Mouse (Mus musculus) CH12.LX (cell line): ENCODE data around the gene Dzip1l. TPM values are rescaled to one million over a fixed set of nuclear protein-coding genes. Genes with fewer than 3 reads are reported as not detected.
"Not testable (repeated sequence)": the region's sequence is repeated elsewhere in the genome, so short reads cannot be mapped to it uniquely, and the experiment has no call there.

Source experiments
- DNase-seq: peaks from one replicate; pipeline ENCODE4 v3.0.0-alpha.2; 2013; ENCODE audit errors: extremely low read depth
- H3K27ac ChIP-seq: 2 replicates; pipeline ENCODE4 v1.5.1; 2012; ENCODE audit warnings: low read depth, mild to moderate bottlenecking, control low read depth, moderate library complexity; ENCODE audit not compliant: insufficient read depth
- H3K27me3 ChIP-seq: replicated peaks from 2 replicates; pipeline ENCODE3; 2012; ENCODE audit warnings: inconsistent platforms
- H3K36me3 ChIP-seq, 2 experiments: replicated peaks in 1 of 2; 2 replicates each; pipeline versions ENCODE3 to v1.6.1; 2012; ENCODE audit warnings: inconsistent platforms in 1 of 2, low read length in 1 of 2, mild to moderate bottlenecking in 1 of 2, mixed read lengths in 1 of 2, moderate library complexity in 1 of 2; ENCODE audit not compliant: control insufficient read depth in 1 of 2, insufficient read depth in 1 of 2
- H3K4me1 ChIP-seq, 2 experiments: 2 replicates each; pipeline ENCODE4 v1.6.1; 2012; ENCODE audit warnings: inconsistent platforms in 1 of 2, moderate library complexity in 1 of 2; ENCODE audit not compliant: insufficient read depth in 2 of 2, control insufficient read depth in 1 of 2
- H3K4me2 ChIP-seq: 2 replicates; pipeline ENCODE4 v1.6.1; 2012; ENCODE audit warnings: low read depth, mild to moderate bottlenecking, control low read depth; ENCODE audit not compliant: poor library complexity, insufficient read depth, severe bottlenecking
- H3K4me3 ChIP-seq, 3 experiments: fragments of 150-350 bp in 1 of 3; sonication (generic) in 1 of 3; replicated peaks in 1 of 3; 2 replicates each; pipeline versions ENCODE3 to v1.5.1; 2011 to 2012; ENCODE audit warnings: low read depth in 2 of 3, low read length in 2 of 3, mild to moderate bottlenecking in 2 of 3, moderate library complexity in 2 of 3, control low read depth in 1 of 3, improper control_type of control experiment in 1 of 3, inconsistent platforms in 1 of 3, mixed read lengths in 1 of 3; ENCODE audit not compliant: poor library complexity in 1 of 3
- H3K79me2 ChIP-seq: replicated peaks from 2 replicates; pipeline ENCODE4 v1.6.1; 2012; ENCODE audit warnings: mild to moderate bottlenecking, moderate library complexity; ENCODE audit not compliant: control insufficient read depth, poor library complexity, insufficient read depth, severe bottlenecking; ENCODE audit errors: extremely low read depth
- H3K9ac ChIP-seq: 2 replicates; pipeline ENCODE4 v1.6.1; 2012; ENCODE audit warnings: low read depth, mild to moderate bottlenecking, control low read depth, moderate library complexity; ENCODE audit not compliant: insufficient read depth
- H3K9me3 ChIP-seq: replicated peaks from 2 replicates; pipeline ENCODE3; 2012; ENCODE audit warnings: low read length, inconsistent platforms, mixed read lengths
- CHD2 ChIP-seq: IDR thresholded peaks from 2 replicates; pipeline ENCODE4 v1.6.1; 2011; ENCODE audit warnings: low read length, improper control_type of control experiment
- CTCF ChIP-seq, 2 experiments: IDR thresholded peaks in 1 of 2; conservative IDR thresholded peaks in 1 of 2; 2 replicates each; pipeline ENCODE4 v1.5.1; 2011 to 2012; ENCODE audit warnings: low read depth in 2 of 2, low read length in 2 of 2, improper control_type of control experiment in 1 of 2, inconsistent platforms in 1 of 2, mild to moderate bottlenecking in 1 of 2, moderate library complexity in 1 of 2
- ELF1 ChIP-seq: IDR thresholded peaks from 2 replicates; pipeline ENCODE4 v1.6.1; 2014; ENCODE audit warnings: low read depth, mild to moderate bottlenecking, inconsistent platforms, low read length, improper control_type of control experiment
- EP300 ChIP-seq: IDR thresholded peaks from 2 replicates; pipeline ENCODE4 v1.6.1; 2011; ENCODE audit warnings: low read length, improper control_type of control experiment
- ETS1 ChIP-seq: conservative IDR thresholded peaks from 2 replicates; pipeline ENCODE4 v1.6.1; 2012; ENCODE audit warnings: low read depth, mild to moderate bottlenecking, inconsistent platforms, low read length, improper control_type of control experiment, moderate library complexity
- GABPA ChIP-seq: IDR thresholded peaks from 2 replicates; pipeline ENCODE4 v1.6.1; 2012; ENCODE audit warnings: low read depth, low read length, improper control_type of control experiment, inconsistent platforms; ENCODE audit not compliant: insufficient replicate concordance
- JUN ChIP-seq: IDR thresholded peaks from 2 replicates; pipeline ENCODE4 v1.6.1; 2011; ENCODE audit warnings: low read depth, mild to moderate bottlenecking, low read length, improper control_type of control experiment, moderate library complexity; ENCODE audit not compliant: insufficient read depth
- KAT2A ChIP-seq: IDR thresholded peaks from 2 replicates; pipeline ENCODE4 v1.6.1; 2012; ENCODE audit warnings: low read length, improper control_type of control experiment, inconsistent platforms; ENCODE audit not compliant: insufficient replicate concordance
- MAZ ChIP-seq: IDR thresholded peaks from 2 replicates; pipeline ENCODE4 v1.6.1; 2012; ENCODE audit warnings: low read depth, mild to moderate bottlenecking, inconsistent platforms, low read length, improper control_type of control experiment, moderate library complexity
- MXI1 ChIP-seq: IDR thresholded peaks from 2 replicates; pipeline ENCODE4 v1.6.1; 2011; ENCODE audit warnings: mild to moderate bottlenecking, low read depth, low read length, improper control_type of control experiment
- MYC ChIP-seq: IDR thresholded peaks from 2 replicates; pipeline ENCODE4 v1.6.1; 2011; ENCODE audit warnings: low read depth, mild to moderate bottlenecking, improper control_type of control experiment, low read length
- NELFE ChIP-seq: IDR thresholded peaks from 2 replicates; pipeline ENCODE4 v1.6.1; 2011; ENCODE audit warnings: low read depth, low read length, improper control_type of control experiment
- NRF1 ChIP-seq: IDR thresholded peaks from 2 replicates; pipeline ENCODE4 v1.6.1; 2014; ENCODE audit warnings: low read depth, mild to moderate bottlenecking, inconsistent platforms, low read length, improper control_type of control experiment, moderate library complexity
- PAX5 ChIP-seq: IDR thresholded peaks from 2 replicates; pipeline ENCODE4 v1.6.1; 2012; ENCODE audit warnings: low read length, inconsistent platforms, mixed read lengths
- POLR2A ChIP-seq: IDR thresholded peaks from 2 replicates; pipeline ENCODE4 v1.6.1; 2011; ENCODE audit warnings: low read depth, mild to moderate bottlenecking, improper control_type of control experiment, low read length
- RAD21 ChIP-seq: IDR thresholded peaks from 2 replicates; pipeline ENCODE4 v1.6.1; 2011; ENCODE audit warnings: low read depth, mild to moderate bottlenecking, low read length, improper control_type of control experiment, moderate library complexity
- SIN3A ChIP-seq: IDR thresholded peaks from 2 replicates; pipeline ENCODE4 v1.6.1; 2012; ENCODE audit warnings: low read length, improper control_type of control experiment, inconsistent platforms
- SMC3 ChIP-seq: IDR thresholded peaks from 2 replicates; pipeline ENCODE4 v1.6.1; 2011; ENCODE audit warnings: low read depth, low read length, improper control_type of control experiment
- TCF12 ChIP-seq: IDR thresholded peaks from 2 replicates; pipeline ENCODE4 v1.6.1; 2014; ENCODE audit warnings: low read depth, mild to moderate bottlenecking, inconsistent platforms, low read length, improper control_type of control experiment
- UBTF ChIP-seq: IDR thresholded peaks from 2 replicates; pipeline ENCODE4 v1.6.1; 2012; ENCODE audit warnings: low read depth, mild to moderate bottlenecking, inconsistent platforms, low read length, improper control_type of control experiment, moderate library complexity
- USF1 ChIP-seq: IDR thresholded peaks from 2 replicates; pipeline ENCODE4 v1.6.1; 2014; ENCODE audit warnings: low read depth, mild to moderate bottlenecking, inconsistent platforms, low read length, improper control_type of control experiment
- USF2 ChIP-seq: conservative IDR thresholded peaks from 2 replicates; pipeline ENCODE4 v1.6.1; 2011; ENCODE audit warnings: low read depth, low read length, improper control_type of control experiment
- ZC3H11A ChIP-seq: IDR thresholded peaks from 2 replicates; pipeline ENCODE4 v1.6.1; 2012; ENCODE audit warnings: low read depth, mild to moderate bottlenecking, inconsistent platforms, low read length, improper control_type of control experiment
- ZKSCAN1 ChIP-seq: IDR thresholded peaks from 2 replicates; pipeline ENCODE4 v1.6.1; 2012; ENCODE audit warnings: low read depth, inconsistent platforms, low read length, improper control_type of control experiment, borderline replicate concordance
- ZMIZ1 ChIP-seq: IDR thresholded peaks from 2 replicates; pipeline ENCODE4 v1.6.1; 2012; ENCODE audit warnings: low read depth, mild to moderate bottlenecking, inconsistent platforms, low read length, improper control_type of control experiment
- dilution Hi-C: fragments of 300-500 bp; cut with MboI; formaldehyde crosslinking; loops from 2 replicates; pipeline ENCODE4 v1.14.3; 2020; ENCODE audit warnings: low sequenced_read_pairs; ENCODE audit not compliant: extremely low pct_unique_long_range_greater_than_20kb, extremely low pct_ligation_motif_present
- in situ Hi-C: fragments of 300-500 bp; cut with MboI; formaldehyde crosslinking; loops from 3 replicates; pipeline ENCODE4 v1.14.3; 2019; ENCODE audit warnings: low sequenced_read_pairs, low pct_ligation_motif_present, low pct_unique_long_range_greater_than_20kb, mixed read lengths
- polyA plus RNA-seq: library from polyadenylated mRNA; unstranded; fragments of >175 nt; gene quantifications from 2 replicates; pipeline ENCODE4 v1.2.1, GENCODE M21; 2012; ENCODE audit warnings: low read depth; ENCODE audit not compliant: insufficient read length
- total RNA-seq, 2 experiments: library from RNA; depleted of rRNA; stranded (reverse); fragments of 300-350 nt in 1 of 2; fragments of >200 nt in 1 of 2; gene quantifications; 2 replicates each; pipeline ENCODE4 v1.2.3; 2012 to 2014

Dzip1l gene
- total and polyA plus RNA-seq, 3 experiments = not detected

DNA sequence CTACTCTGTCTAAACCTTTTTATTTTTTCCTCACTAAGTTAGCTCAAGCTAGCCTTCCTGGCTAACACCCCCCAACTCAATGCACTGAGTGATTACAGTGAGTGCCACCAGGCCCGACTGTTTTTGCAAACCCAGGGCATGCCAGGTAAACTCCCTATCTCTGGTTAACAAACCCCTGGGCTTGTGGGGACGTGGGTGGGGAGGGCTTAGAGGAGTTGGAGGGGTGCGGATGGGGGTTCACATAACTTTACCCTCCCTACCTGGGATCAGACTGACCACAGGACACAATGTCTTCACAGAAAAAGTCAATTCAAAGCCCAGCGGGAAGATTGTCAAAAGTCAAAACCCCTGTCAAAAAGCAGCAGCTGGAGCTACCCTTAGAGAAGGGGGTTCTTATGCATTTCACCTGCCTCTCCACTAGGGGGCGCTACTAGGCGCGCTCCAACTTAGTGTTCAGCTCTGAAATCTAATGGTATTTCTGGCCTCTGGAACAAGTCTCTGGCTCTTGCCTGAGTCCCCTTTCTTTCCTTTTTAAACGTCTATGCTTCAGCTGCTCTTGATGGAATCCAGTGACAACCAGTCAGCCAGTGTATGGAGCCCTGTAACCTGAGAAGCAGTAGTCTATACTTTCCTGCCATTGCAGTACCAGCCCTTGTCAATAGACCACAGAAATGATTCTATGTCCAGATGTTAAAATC is 41.6 kb upstream of the Dzip1l start:
- peaks cover 15 to 28% of the 10 kb centered on the region in 2 experiments for H3K36me3 ChIP-seq
- H3K27ac ChIP-seq = no peak overlapping the region
- TF ChIP-seq NRF1 (no peak), ZMIZ1 (no peak), ETS1 (no peak), USF1 (no peak), CTCF (conservative IDR thresholded peaks at IDR 0.05 in 1 of 2, IDR thresholded peaks at IDR 0.05 in 1 of 2; ENCODE audit: low read depth in 2 of 2, low read length in 2 of 2) (peak; percentile 80 to 95), JUN (no peak), ZKSCAN1 (no peak), MYC (no peak), GABPA (no peak), USF2 (no peak), SMC3 (peak; percentile 56), POLR2A (no peak), ZC3H11A (no peak), MAZ (no peak), SIN3A (no peak), EP300 (no peak), RAD21 (peak; percentile 40), CHD2 (no peak)
- TF ChIP-seq, all 38 proteins: peak for 3
- no peak overlapping the region for H3K4me3 ChIP-seq
- no peaks in the 10 kb centered on the region for H3K9me3 ChIP-seq
- H3K79me2 ChIP-seq = no peaks in the 10 kb centered on the region
- no peak overlapping the region for H3K9ac ChIP-seq
- H3K27me3 ChIP-seq = peaks cover 1% of the 10 kb centered on the region
- peak; percentile 50 for DNase-seq
- in situ Hi-C loops = no loop called here
- dilution Hi-C loops = no loop called here
- no peak overlapping the region for H3K4me2 ChIP-seq
- H3K4me1 ChIP-seq = no peaks in the 10 kb centered on the region

DNA sequence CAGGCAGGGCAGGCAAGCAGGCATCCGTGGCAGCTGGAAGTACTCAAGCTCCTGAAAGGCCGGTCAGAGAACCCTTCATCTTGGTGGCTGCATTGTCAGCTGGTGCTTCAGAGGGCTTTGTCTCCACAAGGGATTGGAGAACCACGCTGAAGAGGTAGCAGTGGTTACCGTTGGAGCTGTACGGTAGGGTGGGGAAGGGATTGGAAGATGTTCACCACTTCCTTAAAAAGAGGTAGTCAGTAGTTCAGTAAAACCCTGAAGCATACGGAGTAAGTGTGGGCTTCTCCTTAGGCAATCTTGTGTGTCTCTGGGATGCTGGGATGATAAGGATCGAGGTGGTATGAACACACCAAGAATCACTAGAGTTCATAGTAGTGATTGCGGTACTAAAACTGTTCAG is 38.2 kb upstream of the Dzip1l start:
- dilution Hi-C loops = no loop called here
- in situ Hi-C loops = no loop called here
- no peak for TF ChIP-seq ELF1
- no peak for TF ChIP-seq RAD21
- no peak for TF ChIP-seq KAT2A
- no peak for TF ChIP-seq NRF1
- no peak for TF ChIP-seq UBTF
- no peak for TF ChIP-seq ZMIZ1
- TF ChIP-seq EP300 = no peak
- no peak for TF ChIP-seq POLR2A
- TF ChIP-seq MXI1 = no peak
- TF ChIP-seq USF1 = no peak
- TF ChIP-seq PAX5 = no peak
- no peak for TF ChIP-seq NELFE
- TF ChIP-seq SIN3A = no peak
- TF ChIP-seq TCF12 = no peak
- no peak for TF ChIP-seq CHD2

DNA sequence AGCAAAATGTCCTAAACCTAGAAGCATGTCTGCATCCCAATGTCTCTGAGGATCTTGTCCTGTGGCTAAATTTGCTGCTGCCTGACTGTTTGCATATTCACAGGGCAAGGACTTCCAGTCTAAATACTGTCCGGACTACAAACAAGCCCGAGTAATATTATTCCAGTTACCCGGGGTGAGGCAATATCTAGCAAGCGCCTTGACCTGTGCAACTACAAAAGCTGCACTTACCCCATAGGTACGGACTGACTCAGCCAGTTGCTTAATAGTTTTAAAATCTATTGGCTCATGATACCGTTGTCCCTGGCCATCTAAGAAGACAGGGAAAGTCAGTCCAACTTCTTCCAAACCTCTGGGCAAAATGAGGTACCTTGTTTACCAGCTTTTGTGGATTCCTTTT is 30.2 kb upstream of the Dzip1l start:
- H3K9me3 ChIP-seq, dilution Hi-C loops, H3K4me3 ChIP-seq, H3K27ac ChIP-seq, in situ Hi-C loops, DNase-seq, H3K4me2 ChIP-seq, H3K27me3 ChIP-seq, H3K4me1 ChIP-seq, H3K9ac ChIP-seq, H3K79me2 ChIP-seq, H3K36me3 ChIP-seq: not testable (repeated sequence)

More for the DNA sequence above, 38.2 kb upstream of the Dzip1l start:
- Histone ChIP-seq H3K4me3 (no peak overlapping the region), H3K79me2 (no peaks in the 10 kb centered on the region), H3K9ac (no peak overlapping the region), H3K9me3 (no peaks in the 10 kb centered on the region), H3K27ac (no peak overlapping the region), H3K27me3 (peaks cover 1% of the 10 kb centered on the region), H3K4me1 (no peaks in the 10 kb centered on the region), H3K4me2 (no peak overlapping the region), H3K36me3 (no peaks in the 10 kb centered on the region)
- DNase-seq = no peak
